8 mouse cellular contexts compared by ENCODE assay signal in the genomic region with DNA sequence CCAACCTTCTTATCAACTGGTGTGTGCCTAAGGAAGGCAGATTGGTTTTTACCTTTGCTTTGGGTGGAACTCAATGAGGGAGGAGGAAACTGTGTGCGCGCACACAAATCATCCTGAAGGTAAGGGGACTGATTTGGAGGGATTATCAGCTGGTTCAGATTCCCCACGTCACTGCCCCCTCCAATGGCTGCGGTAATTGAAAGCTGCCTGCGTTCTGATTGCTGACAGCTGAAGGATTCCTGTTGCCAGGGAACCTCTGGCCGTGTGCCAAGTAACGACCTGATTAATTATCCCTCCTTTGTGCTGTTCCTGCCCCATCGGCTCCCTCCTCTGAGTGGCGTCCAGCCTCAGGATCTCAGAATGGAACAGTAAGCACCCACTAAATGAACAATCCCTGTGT.
DNase-seq lines count a peak whose midpoint lies in the region; ATAC-seq lines count a peak whose summit lies in the region.
"Had no signal": no experiment of that assay in that cellular context is flagged by ENCODE, and none has a peak within 500 bp of the region (broad histone marks: within the 10 kb centered on the region; RNA-seq: fewer than 3 reads in every experiment).

No protein-coding gene starts in this region.

- H3K4me3 ChIP-seq in forebrain, embryonic 16.5 days (replicated peaks; ENCODE audit: low read length) = no peak overlapping the region
- H3K4me3 ChIP-seq in midbrain, embryonic 11.5 days (ENCODE audit: low read depth, low read length) = no peak overlapping the region

- no peaks in the 10 kb centered on the region for H3K9me3 ChIP-seq in forebrain, embryonic 16.5 days (ENCODE audit: control insufficient read depth, low read length)
- no peaks in the 10 kb centered on the region for H3K9me3 ChIP-seq in midbrain, embryonic 11.5 days (ENCODE audit: control insufficient read depth, low read length)

- WGBS in forebrain, embryonic 16.5 days = 3% methylated on average over 9 of the region's 9 CpGs
- 13% methylated on average over 9 of the region's 9 CpGs for WGBS in midbrain, embryonic 11.5 days

- H3K9ac ChIP-seq in forebrain, embryonic 16.5 days (replicated peaks; ENCODE audit: low read depth, low read length) = no peak overlapping the region
- H3K9ac ChIP-seq in midbrain, embryonic 11.5 days (ENCODE audit: low read length) = no peak overlapping the region

- H3K27ac ChIP-seq in forebrain, embryonic 16.5 days (ENCODE audit: low read length) = no peak overlapping the region
- H3K27ac ChIP-seq in midbrain, embryonic 11.5 days (ENCODE audit: low read depth, low read length) = no peak overlapping the region
- H3K27ac ChIP-seq: kidney, postnatal 0 days had no signal

- peaks cover 8% of the 10 kb centered on the region for H3K4me1 ChIP-seq in forebrain, embryonic 16.5 days (replicated peaks; ENCODE audit: control insufficient read depth, insufficient read depth, low read length)
- peaks cover 7% of the 10 kb centered on the region; the same call in 1 of the 2 replicates for H3K4me1 ChIP-seq in midbrain, embryonic 11.5 days (ENCODE audit: control insufficient read depth, insufficient read depth, low read length)

- H3K36me3 ChIP-seq in forebrain, embryonic 16.5 days (ENCODE audit: control insufficient read depth, insufficient read depth) = no peaks in the 10 kb centered on the region
- H3K36me3 ChIP-seq in midbrain, embryonic 11.5 days (ENCODE audit: control insufficient read depth, insufficient read depth, low read length) = no peaks in the 10 kb centered on the region

- peak overlapping the region; percentile 26 for H3K4me2 ChIP-seq in forebrain, embryonic 16.5 days (ENCODE audit: low read length)
- H3K4me2 ChIP-seq in midbrain, embryonic 11.5 days = no peak overlapping the region

- peaks cover 2% of the 10 kb centered on the region; the same call in 1 of the 2 replicates for H3K27me3 ChIP-seq in forebrain, embryonic 16.5 days (replicated peaks; ENCODE audit: control insufficient read depth, insufficient read depth, low read length)
- H3K27me3 ChIP-seq in midbrain, embryonic 11.5 days (ENCODE audit: control insufficient read depth, insufficient read depth, low read length) = no peaks in the 10 kb centered on the region

- peak; percentile 85 for ATAC-seq in forebrain, embryonic 16.5 days
- ATAC-seq in midbrain, embryonic 11.5 days (ENCODE audit: low FRiP score) = peak; percentile 91

- DNase-seq in MN1 (ENCODE audit: low spot score) (peak; percentile 61), R1 (ENCODE audit: low read depth, low spot score) (peak; percentile 72)
- DNase-seq in kidney, postnatal 14 days = peak; percentile 24
- DNase-seq in midbrain, embryonic 11.5 days (ENCODE audit: low spot score, missing footprints) = peak; percentile 93
- DNase-seq in spleen, postnatal 10 days (ENCODE audit: low spot score in 2 of 2) = no peak
- DNase-seq in ovary, postnatal 14 days (ENCODE audit: low spot score) = no peak

Comparison
In these comparisons a context has a peak if more than half of its experiments do, and no peak if none do; other contexts are left out.
1. DNase-seq: peak in MN1 (single experiment), R1 (single experiment), kidney, postnatal 14 days (single experiment) and midbrain, embryonic 11.5 days (single experiment); none in spleen, postnatal 10 days (0 of 2) and ovary, postnatal 14 days (single experiment).